Mouse (Mus musculus) megakaryocyte progenitor cell, adult 5-6 weeks (primary cell): ENCODE data around the gene H2al1e. TPM values are rescaled to one million over a fixed set of nuclear protein-coding genes. Genes with fewer than 3 reads are reported as not detected.

ENCODE experiments used
- total RNA-seq, 2 experiments: library from RNA; stranded (forward) in 1 of 2; stranded (reverse) in 1 of 2; fragments of 157-497, 149-512 nt in 1 of 2; fragments of 200-1000 nt in 1 of 2; gene quantifications; 2 replicates each; pipeline versions ENCODE4 v1.2.3 to v1.2.4; 2015 to 2017

H2al1e gene
- total RNA-seq, 2 experiments from 2014 or later: not detected

Other genes starting within 250 kb of the H2al1e start
- not detected in 2 replicates for gene H2al1a, start 12.7 kb upstream of the H2al1e start, total RNA-seq (2015)
- not detected in 2 replicates for gene H2al1a, start 12.7 kb upstream of the H2al1e start, total RNA-seq (2017)
- not detected in 2 replicates for gene H2al1b, start 9.5 kb upstream of the H2al1e start, total RNA-seq (2015)
- not detected in 2 replicates for gene H2al1b, start 9.5 kb upstream of the H2al1e start, total RNA-seq (2017)
- gene H2al1c, start 6.3 kb upstream of the H2al1e start, total RNA-seq (2015): not detected in 2 replicates
- gene H2al1c, start 6.3 kb upstream of the H2al1e start, total RNA-seq (2017): not detected in 2 replicates
- not detected in 2 replicates for gene H2al1d, start 3.1 kb upstream of the H2al1e start, total RNA-seq (2015)
- not detected in 2 replicates for gene H2al1d, start 3.1 kb upstream of the H2al1e start, total RNA-seq (2017)
- not detected in 2 replicates for gene H2al1f, start 3.2 kb downstream of the H2al1e start, total RNA-seq (2015)
- not detected in 2 replicates for gene H2al1f, start 3.2 kb downstream of the H2al1e start, total RNA-seq (2017)
- not detected in 2 replicates for gene H2al1g, start 6.3 kb downstream of the H2al1e start, total RNA-seq (2015)
- not detected in 2 replicates for gene H2al1g, start 6.3 kb downstream of the H2al1e start, total RNA-seq (2017)
- not detected in 2 replicates for gene H2al1h, start 9.6 kb downstream of the H2al1e start, total RNA-seq (2015)
- gene H2al1h, start 9.6 kb downstream of the H2al1e start, total RNA-seq (2017): not detected in 2 replicates
- not detected in 2 replicates for gene H2al1i, start 12.7 kb downstream of the H2al1e start, total RNA-seq (2015)
- gene H2al1i, start 12.7 kb downstream of the H2al1e start, total RNA-seq (2017): not detected in 2 replicates
- gene H2al1j, start 15.9 kb downstream of the H2al1e start, total RNA-seq (2015): not detected in 2 replicates
- not detected in 2 replicates for gene H2al1j, start 15.9 kb downstream of the H2al1e start, total RNA-seq (2017)